Mouse (Mus musculus) induced T-regulatory cell, adult 2 months (primary cell): Measurements from ENCODE around the gene Dgkk.
"Not testable (repeated sequence)": the region's sequence is repeated elsewhere in the genome, so short reads cannot be mapped to it uniquely, and the experiment has no call there.

Experiments used
- DNase-seq: peaks from one replicate; pipeline ENCODE4 v3.0.0-alpha.2; 2012; ENCODE audit warnings: low read depth

Dgkk gene

GRCm38 (mm10) chrX:6779006-6779405 is at the start of gene Dgkk:
Dgkk (plus strand) TSS chrX:6779306.
- DNase-seq, result not testable (repeated sequence)

GRCm38 (mm10) chrX:6733998-6734397 is 45.1 kb upstream of the Dgkk start:
- no peak for DNase-seq

DNA sequence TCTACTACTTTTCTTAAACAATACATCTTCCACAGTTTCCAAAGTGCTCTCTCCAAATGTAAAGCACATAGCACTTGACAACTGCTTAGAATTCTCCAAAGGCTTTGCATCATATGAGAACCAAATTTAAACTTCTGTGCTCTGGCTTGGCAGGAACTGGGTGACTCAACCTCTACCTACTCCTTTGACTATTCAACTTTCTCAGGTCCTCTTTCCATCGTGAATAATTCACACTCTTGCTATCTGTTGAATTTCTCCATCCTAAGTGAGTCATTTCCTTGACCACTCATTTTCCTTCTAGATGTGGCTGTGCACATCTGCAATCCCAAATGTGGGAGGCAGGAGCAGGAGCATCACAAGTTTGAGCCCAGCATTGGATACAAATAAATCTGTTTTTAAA is 28.4 kb upstream of the Dgkk start:
- DNase-seq, result no peak

GRCm38 (mm10) chrX:6751549-6752047 is 27.5 kb upstream of the Dgkk start:
- no peak for DNase-seq

- DNase-seq, result no peak
Measured at GRCm38 (mm10) chrX:6777489-6778249, 1.4 kb upstream of the Dgkk start.

DNA sequence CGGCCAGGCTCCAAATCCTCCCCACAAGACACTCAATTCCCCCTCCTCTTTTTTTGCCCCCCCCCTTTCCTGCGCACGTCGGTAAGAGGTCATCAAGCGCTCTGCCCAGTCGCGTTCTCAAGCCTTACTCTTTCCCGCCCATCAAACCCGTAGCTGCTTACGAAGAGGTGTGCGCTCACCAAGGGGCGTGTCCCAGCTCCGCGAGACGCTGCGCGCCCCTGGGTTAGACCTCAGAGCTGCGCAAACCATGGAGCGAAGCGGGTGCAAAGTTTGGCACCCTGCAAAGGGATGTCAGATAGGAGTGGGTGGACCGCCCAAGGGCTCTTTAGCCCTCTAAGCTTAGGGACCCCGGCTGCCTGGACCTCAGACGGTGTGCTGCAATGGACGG is 862 bp upstream of the Dgkk start:
- no peak for DNase-seq

- no peak for DNase-seq
Measured at GRCm38 (mm10) chrX:6779969-6780539, 948 bp downstream of the Dgkk start.

DNA sequence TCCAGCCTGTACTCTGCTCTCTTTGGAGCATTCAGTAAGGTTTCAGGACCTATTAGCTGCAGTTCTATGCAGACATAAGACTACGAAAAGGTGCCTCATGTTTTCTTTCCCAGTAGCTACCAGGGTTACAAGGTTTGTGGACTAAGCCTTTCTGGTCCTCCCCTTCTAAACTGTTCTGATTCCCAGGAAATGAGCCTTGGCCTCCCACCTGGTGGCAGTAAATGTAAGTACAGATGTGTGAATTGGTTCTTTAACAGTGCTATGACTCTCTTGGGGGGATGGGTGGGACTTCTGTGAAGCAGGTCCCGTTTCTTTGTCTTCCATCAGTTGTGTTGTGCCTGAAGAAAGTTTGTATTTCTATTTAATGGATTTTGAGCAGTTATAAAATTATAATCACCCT is 53.4 kb downstream of the Dgkk start:
- DNase-seq, result no peak

- no peak for DNase-seq
Measured at GRCm38 (mm10) chrX:6853466-6853865, 74.4 kb downstream of the Dgkk start.

- no peak for DNase-seq
Measured at GRCm38 (mm10) chrX:6854136-6854535, 75.0 kb downstream of the Dgkk start.

DNA sequence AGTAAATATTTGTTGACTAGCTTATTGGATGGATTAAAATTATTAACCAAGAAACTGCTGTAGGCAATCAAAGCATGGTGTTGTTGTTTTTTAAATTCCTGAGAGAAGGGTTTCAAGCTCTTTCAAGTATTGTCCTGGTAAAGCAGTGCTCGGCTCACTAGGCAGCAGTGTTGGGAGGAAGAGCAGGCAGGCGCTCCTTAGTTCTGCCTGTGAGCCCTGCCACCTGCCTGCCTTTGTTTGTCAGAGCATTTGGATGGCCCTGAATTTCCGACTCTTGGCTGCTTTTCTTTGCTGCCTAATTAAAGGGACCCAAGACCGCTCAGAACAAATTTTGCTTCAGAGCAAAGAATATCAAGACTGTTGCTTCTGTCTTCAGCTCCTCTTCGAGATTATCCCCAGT is 114.8 kb downstream of the Dgkk start:
- no peak for DNase-seq

DNA sequence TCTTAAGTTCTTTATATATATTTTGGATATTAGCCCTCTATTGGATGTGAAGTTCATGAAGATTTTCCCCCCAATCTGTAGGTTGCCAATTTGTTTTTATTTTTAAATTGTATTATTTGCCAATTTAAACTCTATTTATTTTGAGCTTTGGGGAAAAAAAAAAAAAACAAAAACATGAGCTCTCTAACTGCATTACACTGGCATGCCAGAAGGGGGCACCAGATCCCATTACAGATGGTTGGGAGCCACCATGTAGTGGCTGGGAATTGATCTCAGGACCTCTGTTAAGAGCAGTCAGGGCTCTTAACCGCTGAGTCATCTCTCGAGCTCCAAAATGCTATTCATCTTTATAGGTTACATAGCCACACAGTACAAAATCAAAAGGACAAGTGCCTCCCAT is 131.9 kb downstream of the Dgkk start:
- DNase-seq, result no peak

DNA sequence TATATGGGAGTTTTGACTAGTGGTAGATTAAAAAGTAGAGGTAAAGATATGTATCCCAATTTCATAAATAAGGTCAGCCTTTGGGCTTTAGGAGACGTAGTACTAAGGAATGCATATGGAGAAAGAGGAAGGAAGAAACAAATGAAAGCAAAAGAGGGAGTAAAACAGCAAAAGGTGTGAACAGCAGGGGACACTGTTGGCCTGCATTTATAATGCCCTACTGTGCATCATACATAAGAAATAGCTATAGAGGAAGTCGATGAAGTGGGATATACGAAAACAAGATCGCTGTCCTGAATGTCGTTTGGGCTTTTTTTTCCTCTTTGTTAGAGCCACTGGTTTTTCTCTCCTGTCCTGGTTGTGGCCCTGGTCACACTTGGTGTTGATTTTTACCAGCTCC is 143.1 kb downstream of the Dgkk start:
- peak; percentile 3 for DNase-seq

DNA sequence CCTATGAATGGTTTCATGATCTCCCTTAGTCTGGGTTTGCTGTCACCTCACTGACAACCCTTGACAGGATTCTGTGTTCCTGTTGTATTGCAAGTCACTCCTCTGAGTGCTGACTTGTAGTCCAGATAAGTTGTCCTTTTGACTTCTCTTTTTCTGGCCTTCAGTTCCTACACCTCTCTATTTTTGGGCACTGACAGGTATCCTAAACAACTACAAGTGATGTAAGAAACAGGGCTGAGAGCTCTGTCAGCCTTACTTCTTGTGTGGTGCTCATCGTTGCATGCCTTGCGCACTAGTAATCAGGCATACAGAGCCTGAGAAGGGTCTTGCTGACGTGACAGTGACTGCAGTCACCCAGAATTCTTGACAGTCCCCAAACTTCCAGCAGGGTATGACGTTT is 147.1 kb downstream of the Dgkk start:
- no peak for DNase-seq

DNA sequence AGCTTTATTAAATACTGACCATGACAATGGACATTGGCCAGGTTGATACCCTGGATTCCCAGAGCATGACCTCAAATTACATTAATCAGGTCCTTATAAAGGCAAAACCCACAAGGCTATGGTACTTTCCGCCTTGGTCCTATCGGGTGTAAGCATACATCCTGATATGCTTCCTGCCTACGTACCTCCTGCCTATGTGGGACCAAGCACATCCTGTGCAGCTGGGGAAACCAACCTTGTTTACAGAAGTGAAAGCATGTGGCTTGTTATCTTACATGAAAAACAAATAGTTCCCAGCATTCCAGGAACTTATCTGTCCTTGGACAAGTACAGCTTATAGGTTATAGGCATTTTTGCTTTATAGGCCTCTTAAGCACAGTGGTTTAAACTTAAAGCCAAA is 189.5 kb downstream of the Dgkk start:
- no peak for DNase-seq

DNA sequence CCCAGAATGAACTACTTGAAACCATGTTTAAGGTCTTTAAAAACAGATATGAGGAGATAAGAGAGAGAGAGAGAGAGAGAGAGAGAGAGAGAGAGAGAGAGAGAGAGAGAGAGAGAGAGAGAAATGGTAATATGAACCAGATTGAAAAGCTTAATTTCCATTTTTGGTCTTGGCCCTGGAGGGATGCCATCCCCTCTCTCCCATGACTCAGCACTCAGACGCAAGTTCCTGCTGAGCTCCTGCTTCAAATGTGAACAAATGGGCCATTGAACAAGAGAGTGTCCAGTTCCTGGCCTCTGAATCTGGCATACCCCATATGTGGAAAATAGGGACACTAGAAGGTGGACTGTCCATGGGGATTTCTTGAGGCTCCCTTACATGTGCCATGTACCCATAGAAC is 192.8 kb downstream of the Dgkk start:
- DNase-seq, result no peak

GRCm38 (mm10) chrX:6983916-6984315 is 204.8 kb downstream of the Dgkk start:
- DNase-seq, result not testable (repeated sequence)
